Mouse (Mus musculus): Measurements from ENCODE around the gene Olfml2b. TPM values are rescaled to one million over a fixed set of nuclear protein-coding genes. Genes with fewer than 3 reads are reported as not detected.

Olfml2b gene
- polyA plus RNA-seq, 1 experiment from 2014 or later = 2.1 TPM

DNA sequence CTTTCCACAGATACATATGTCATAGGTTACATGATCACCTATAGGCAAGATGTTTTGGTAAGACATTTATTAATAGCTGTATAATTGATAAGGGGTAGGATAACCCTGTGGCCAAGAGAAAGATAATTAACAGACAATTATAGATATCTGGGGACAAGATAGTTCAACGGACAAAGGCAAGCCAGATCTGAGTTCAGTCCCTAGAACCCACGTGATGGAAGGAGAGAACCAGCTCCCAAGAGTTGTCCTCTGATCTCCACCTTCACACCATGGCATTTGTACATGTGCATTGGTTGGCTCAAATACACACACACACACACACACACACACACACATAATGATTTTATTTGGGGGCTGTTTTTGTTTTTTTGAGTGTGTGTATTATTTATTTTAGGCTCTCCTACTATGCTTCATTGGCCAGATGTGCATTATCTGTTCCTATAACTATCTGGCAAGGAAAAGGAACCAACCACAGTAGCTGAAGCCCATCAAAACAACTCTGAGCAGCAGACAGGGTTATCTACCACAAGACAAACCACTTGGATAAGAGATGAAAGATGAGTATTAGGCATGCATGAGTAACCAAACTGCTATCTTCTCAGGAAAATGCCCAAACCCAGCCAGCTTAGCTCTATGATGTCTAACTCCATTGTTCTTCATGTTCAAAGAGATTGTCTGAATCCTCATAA lies 24.5 kb upstream of the Olfml2b start:
- 31% methylated on average over 2 of the region's 2 CpGs for WGBS (ENCODE audit: insufficient replicate concordance)
- Histone ChIP-seq H3K27ac (peak overlapping the region; percentile 23; the same call in 1 of the 2 replicates), H3K36me3 (no peaks in the 10 kb centered on the region)

DNA sequence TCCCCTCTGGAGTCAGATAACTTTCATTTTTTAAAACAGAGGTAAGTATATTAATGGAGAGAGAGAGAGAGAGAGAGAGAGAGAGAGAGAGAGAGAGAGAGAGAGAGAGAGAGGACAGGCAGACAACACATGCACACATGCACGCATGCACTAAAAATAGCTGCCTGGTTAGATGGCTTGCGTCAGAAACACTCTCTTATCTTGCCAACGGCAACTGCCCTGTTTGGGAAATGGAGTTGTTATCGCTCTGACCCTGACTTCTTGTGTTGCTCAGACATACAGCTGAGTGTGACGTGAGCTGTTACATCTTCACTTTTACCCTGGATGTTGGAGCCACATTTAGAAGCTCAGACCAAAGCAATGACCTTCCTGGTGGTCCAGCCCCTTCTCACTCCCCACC lies 21.4 kb upstream of the Olfml2b start:
- 5% methylated on average over 5 of the region's 5 CpGs for WGBS (ENCODE audit: insufficient replicate concordance)
- Histone ChIP-seq H3K4me2 (peak overlapping the region; percentile 43), H3K27me3 (replicated peaks) (no peaks in the 10 kb centered on the region)

More for the DNA sequence above, 24.5 kb upstream of the Olfml2b start:
- no peak overlapping the region for H3K9ac ChIP-seq
- no peak overlapping the region for H3K4me3 ChIP-seq
- H3K9me3 ChIP-seq (replicated peaks) = no peaks in the 10 kb centered on the region
- H3K27me3 ChIP-seq (replicated peaks) = no peaks in the 10 kb centered on the region
- H3K4me2 ChIP-seq = no peak overlapping the region
- peak; percentile 10; the same call in 1 of the 2 replicates for ATAC-seq
- peaks cover 43% of the 10 kb centered on the region for H3K4me1 ChIP-seq

GRCm38 (mm10) chr1:170623432-170623831 lies 20.9 kb upstream of the Olfml2b start:
- no peak overlapping the region for H3K4me3 ChIP-seq
- 63% methylated on average over 1 of the region's 1 CpGs for WGBS (ENCODE audit: insufficient replicate concordance)

More for the DNA sequence above, 21.4 kb upstream of the Olfml2b start:
- Histone ChIP-seq H3K9ac (peak overlapping the region; percentile 49), H3K27ac (peak overlapping the region; percentile 92), H3K4me1 (peaks cover 43% of the 10 kb centered on the region), H3K9me3 (replicated peaks) (no peaks in the 10 kb centered on the region), H3K4me3 (no peak overlapping the region), H3K36me3 (no peaks in the 10 kb centered on the region)
- ATAC-seq = peak; percentile 100

DNA sequence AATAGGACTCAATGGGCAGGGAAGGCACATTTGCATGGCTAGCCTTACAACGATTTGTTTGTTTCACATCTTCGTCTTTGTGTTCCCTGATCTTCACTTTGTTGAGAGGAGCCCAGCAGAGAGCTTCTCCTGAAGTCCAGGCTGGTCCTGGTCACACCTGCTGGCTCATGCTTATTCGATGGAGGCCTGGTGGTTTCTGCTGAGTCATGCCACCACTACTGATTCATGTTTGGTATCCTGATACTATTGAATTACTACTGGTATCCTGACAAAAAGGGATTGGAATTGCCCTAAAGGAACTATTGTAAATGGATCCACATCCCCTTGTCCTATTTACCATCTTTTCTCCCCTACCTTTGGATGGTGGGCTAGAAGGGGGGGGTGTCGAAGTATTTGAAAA lies 13.8 kb upstream of the Olfml2b start:
- H3K4me2 ChIP-seq = no peak overlapping the region
- H3K4me1 ChIP-seq = peaks cover 12% of the 10 kb centered on the region
- WGBS (ENCODE audit: insufficient replicate concordance) = 75% methylated on average over 4 of the region's 4 CpGs
- no peak overlapping the region for H3K27ac ChIP-seq
- peaks cover 3% of the 10 kb centered on the region; the same call in 1 of the 2 replicates for H3K27me3 ChIP-seq (replicated peaks)
- peak; percentile 84 for ATAC-seq
- H3K36me3 ChIP-seq = no peaks in the 10 kb centered on the region
- H3K4me3 ChIP-seq = no peak overlapping the region
- no peaks in the 10 kb centered on the region for H3K9me3 ChIP-seq (replicated peaks)
- no peak overlapping the region for H3K9ac ChIP-seq

More at GRCm38 (mm10) chr1:170623432-170623831, 20.9 kb upstream of the Olfml2b start:
- Histone ChIP-seq H3K4me2 (peak overlapping the region; percentile 43), H3K4me1 (peaks cover 43% of the 10 kb centered on the region), H3K36me3 (no peaks in the 10 kb centered on the region), H3K27ac (peak overlapping the region; percentile 92), H3K9me3 (replicated peaks) (no peaks in the 10 kb centered on the region), H3K9ac (peak overlapping the region; percentile 49), H3K27me3 (replicated peaks) (no peaks in the 10 kb centered on the region)
- peak; percentile 58; the same call in 1 of the 2 replicates for ATAC-seq

- Histone ChIP-seq H3K4me1 (peaks cover 12% of the 10 kb centered on the region), H3K4me3 (no peak overlapping the region), H3K9ac (no peak overlapping the region), H3K4me2 (no peak overlapping the region), H3K27me3 (replicated peaks) (peaks cover 3% of the 10 kb centered on the region; the same call in 1 of the 2 replicates), H3K9me3 (replicated peaks) (no peaks in the 10 kb centered on the region), H3K27ac (no peak overlapping the region), H3K36me3 (no peaks in the 10 kb centered on the region)
- 77% methylated on average over 5 of the region's 5 CpGs for WGBS (ENCODE audit: insufficient replicate concordance)
- ATAC-seq = no peak
Observed at GRCm38 (mm10) chr1:170631571-170631970, 12.8 kb upstream of the Olfml2b start.

- no peaks in the 10 kb centered on the region for H3K36me3 ChIP-seq
- no peak overlapping the region for H3K9ac ChIP-seq
- no peak overlapping the region for H3K27ac ChIP-seq
- ATAC-seq = peak; percentile 65; the same call in 1 of the 2 replicates
- peaks cover 3% of the 10 kb centered on the region; the same call in 1 of the 2 replicates for H3K27me3 ChIP-seq (replicated peaks)
- 14% methylated on average over 3 of the region's 3 CpGs for WGBS (ENCODE audit: insufficient replicate concordance)
- no peaks in the 10 kb centered on the region for H3K9me3 ChIP-seq (replicated peaks)
- peaks cover 12% of the 10 kb centered on the region for H3K4me1 ChIP-seq
- no peak overlapping the region for H3K4me2 ChIP-seq
- no peak overlapping the region for H3K4me3 ChIP-seq
Observed at GRCm38 (mm10) chr1:170632385-170632784, 11.9 kb upstream of the Olfml2b start.

DNA sequence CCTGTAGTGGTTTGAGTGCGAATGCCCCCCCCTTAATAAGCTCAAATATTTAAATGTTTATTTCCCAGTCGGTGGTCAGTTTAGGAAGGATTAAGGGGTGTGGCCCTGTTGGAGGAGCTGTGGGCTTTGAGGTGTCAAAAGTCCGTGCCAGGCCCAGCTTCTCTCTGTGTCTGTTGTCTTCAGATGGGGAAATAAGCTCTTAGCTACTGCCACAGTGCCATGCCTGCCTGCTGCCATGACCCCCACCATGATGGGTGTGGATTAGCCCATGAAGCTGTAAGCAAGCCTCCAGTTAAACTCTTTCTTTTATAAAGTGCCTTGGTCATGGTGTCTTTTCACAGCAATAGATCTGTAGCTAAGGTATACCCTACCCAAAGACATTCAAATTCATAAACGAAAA lies 11.5 kb upstream of the Olfml2b start:
- 47% methylated on average over 4 of the region's 4 CpGs for WGBS (ENCODE audit: insufficient replicate concordance)
- ATAC-seq = no peak

GRCm38 (mm10) chr1:170638941-170639340 lies 5.4 kb upstream of the Olfml2b start:
- Histone ChIP-seq H3K36me3 (no peaks in the 10 kb centered on the region), H3K9me3 (replicated peaks) (no peaks in the 10 kb centered on the region), H3K4me1 (0 out of 2 replicates have a peak, but pooled peaks cover 3% of the 10 kb centered on the region), H3K9ac (no peak overlapping the region), H3K4me3 (no peak overlapping the region), H3K27me3 (replicated peaks) (peaks cover 23% of the 10 kb centered on the region), H3K4me2 (no peak overlapping the region), H3K27ac (no peak overlapping the region)
- ATAC-seq = no peak
- 64% methylated on average over 7 of the region's 7 CpGs for WGBS (ENCODE audit: insufficient replicate concordance)

More for the DNA sequence above, 11.5 kb upstream of the Olfml2b start:
- peaks cover 12% of the 10 kb centered on the region for H3K4me1 ChIP-seq
- no peaks in the 10 kb centered on the region for H3K9me3 ChIP-seq (replicated peaks)
- no peak overlapping the region for H3K9ac ChIP-seq
- H3K36me3 ChIP-seq = no peaks in the 10 kb centered on the region
- H3K27ac ChIP-seq = no peak overlapping the region
- H3K4me3 ChIP-seq = no peak overlapping the region
- peaks cover 3% of the 10 kb centered on the region; the same call in 1 of the 2 replicates for H3K27me3 ChIP-seq (replicated peaks)
- H3K4me2 ChIP-seq = no peak overlapping the region

DNA sequence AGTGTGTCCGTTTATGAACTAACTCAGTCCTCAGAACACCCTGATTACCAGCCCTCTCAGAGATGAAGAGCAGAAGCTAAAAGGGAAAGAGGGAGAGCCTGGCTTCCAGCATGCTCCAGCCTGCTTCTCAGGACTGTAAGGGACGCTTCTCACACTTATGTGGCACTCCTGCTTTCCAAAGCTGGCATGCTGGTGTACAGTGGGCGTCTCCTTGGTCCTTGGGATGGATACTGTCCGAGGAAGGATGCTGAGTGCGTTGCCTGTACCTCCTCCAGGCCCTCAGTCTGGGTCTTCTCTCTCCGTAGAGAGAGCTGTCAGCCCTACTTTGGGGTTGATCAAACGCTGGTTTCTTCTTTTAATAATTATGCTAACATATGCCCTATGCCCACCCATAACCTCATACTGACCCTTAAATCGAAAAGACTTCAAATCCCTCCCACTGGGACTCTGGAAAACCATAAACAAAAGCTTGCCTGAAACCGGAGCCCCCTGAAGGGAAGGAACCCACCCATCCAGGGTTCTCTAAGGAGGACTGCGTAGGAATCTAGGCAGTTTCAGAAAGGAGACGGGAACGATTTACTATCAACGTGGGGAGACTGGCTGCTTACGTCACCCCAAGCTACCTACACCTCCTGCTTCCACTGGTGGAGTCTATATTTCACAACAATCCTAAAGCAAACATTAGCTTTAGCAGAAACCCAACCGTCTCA lies 1.7 kb downstream of the Olfml2b start:
- H3K36me3 ChIP-seq = no peaks in the 10 kb centered on the region
- H3K9ac ChIP-seq = no peak overlapping the region
- H3K27ac ChIP-seq = no peak overlapping the region
- ATAC-seq = no peak
- peaks cover 51% of the 10 kb centered on the region for H3K27me3 ChIP-seq (replicated peaks)
- H3K9me3 ChIP-seq (replicated peaks) = no peaks in the 10 kb centered on the region
- 52% methylated on average over 15 of the region's 15 CpGs for WGBS (ENCODE audit: insufficient replicate concordance)
- H3K4me3 ChIP-seq = no peak overlapping the region
- peaks cover 11% of the 10 kb centered on the region; the same call in 1 of the 2 replicates for H3K4me1 ChIP-seq
- no peak overlapping the region for H3K4me2 ChIP-seq

GRCm38 (mm10) chr1:170646606-170647287 lies 2.4 kb downstream of the Olfml2b start:
- Histone ChIP-seq H3K4me2 (no peak overlapping the region), H3K4me1 (peaks cover 11% of the 10 kb centered on the region; the same call in 1 of the 2 replicates), H3K27me3 (replicated peaks) (peaks cover 51% of the 10 kb centered on the region), H3K36me3 (no peaks in the 10 kb centered on the region), H3K27ac (no peak overlapping the region), H3K9me3 (replicated peaks) (no peaks in the 10 kb centered on the region), H3K4me3 (no peak overlapping the region), H3K9ac (no peak overlapping the region)
- ATAC-seq = 0 out of 2 replicates have a peak, but pooled peaks have one; percentile 36
- 65% methylated on average over 9 of the region's 9 CpGs for WGBS (ENCODE audit: insufficient replicate concordance)

DNA sequence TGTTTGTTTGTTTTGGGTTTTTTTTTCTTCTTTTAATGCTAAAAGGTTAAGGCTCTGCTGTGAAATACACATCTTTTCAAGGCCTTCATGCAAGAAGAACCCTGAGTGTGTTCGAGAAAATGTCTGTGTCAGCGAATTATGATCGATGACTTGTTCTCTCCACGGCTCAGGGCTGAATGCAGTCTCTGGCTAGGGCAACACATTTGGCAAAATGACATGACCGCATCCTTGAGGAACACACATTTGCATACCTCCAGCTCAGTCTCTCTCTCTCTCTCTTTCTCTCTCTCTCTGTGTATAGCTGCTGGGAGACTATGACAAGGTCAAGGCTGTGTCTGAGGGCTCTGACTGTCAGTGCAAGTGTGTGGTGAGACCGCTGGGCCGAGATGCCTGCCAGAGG lies 3.0 kb downstream of the Olfml2b start:
- Histone ChIP-seq H3K4me3 (no peak overlapping the region), H3K36me3 (no peaks in the 10 kb centered on the region), H3K9ac (no peak overlapping the region), H3K4me2 (no peak overlapping the region), H3K27ac (no peak overlapping the region), H3K9me3 (replicated peaks) (no peaks in the 10 kb centered on the region), H3K27me3 (replicated peaks) (peaks cover 51% of the 10 kb centered on the region), H3K4me1 (peaks cover 11% of the 10 kb centered on the region; the same call in 1 of the 2 replicates)
- no peak for ATAC-seq
- 74% methylated on average over 7 of the region's 7 CpGs for WGBS (ENCODE audit: insufficient replicate concordance)
